Mouse (Mus musculus) kidney, embryonic 16.5 days (tissue): Measurements from ENCODE around the gene Ggt1. TPM values are rescaled to one million over a fixed set of nuclear protein-coding genes. Genes with fewer than 3 reads are reported as not detected.

ENCODE experiments used
- ATAC-seq: fragments of 200-750 bp; cut with Nextera tagmentation; 2 replicates; pipeline ENCODE4 v1.8.0; 2017; ENCODE audit warnings: moderate TSS enrichment; ENCODE audit not compliant: low FRiP score, low TSS enrichment
- H3K27ac ChIP-seq: fragments of 300-500 bp; sonication (generic); 2 replicates; pipeline ENCODE4 v1.5.1; 2014; ENCODE audit warnings: low read length
- H3K27me3 ChIP-seq: fragments of 300-500 bp; sonication (generic); 2 replicates; pipeline ENCODE4 v1.6.1; 2014; ENCODE audit warnings: low read length, control low read depth, mixed read lengths; ENCODE audit not compliant: insufficient read depth
- H3K36me3 ChIP-seq: fragments of 300-500 bp; sonication (generic); 2 replicates; pipeline ENCODE4 v1.6.1; 2014; ENCODE audit warnings: low read length, control low read depth, mixed read lengths; ENCODE audit not compliant: insufficient read depth
- H3K4me1 ChIP-seq: fragments of 300-500 bp; sonication (generic); 2 replicates; pipeline ENCODE4 v1.6.1; 2014; ENCODE audit warnings: low read length, control low read depth, mixed read lengths; ENCODE audit not compliant: insufficient read depth
- H3K4me2 ChIP-seq: fragments of 300-500 bp; sonication (generic); replicated peaks from 2 replicates; pipeline ENCODE4 v1.6.1; 2014; ENCODE audit warnings: low read depth, low read length
- H3K4me3 ChIP-seq: fragments of 300-500 bp; sonication (generic); 2 replicates; pipeline ENCODE4 v1.5.1; 2014; ENCODE audit warnings: mild to moderate bottlenecking, low read length
- H3K9ac ChIP-seq: fragments of 300-500 bp; sonication (generic); replicated peaks from 2 replicates; pipeline ENCODE4 v1.6.1; 2014; ENCODE audit warnings: low read length
- H3K9me3 ChIP-seq: fragments of 300-500 bp; sonication (generic); 2 replicates; pipeline ENCODE4 v1.6.1; 2016; ENCODE audit warnings: low read length, control low read depth
- WGBS: fragments of 180-500 bp; shearing (Covaris S2); extraction: QIAGEN DNeasy Blood & Tissue Kit; methylation state at CpG from one replicate; pipeline ENCODE4 v1.1.7; 2014; 5-methylcytosine and 5-hydroxymethylcytosine counted together
- polyA plus RNA-seq: library from polyadenylated mRNA; unstranded; fragments of >200 nt; fragmentation: Nextera tagmentation; extraction: Ambion mirVana; gene quantifications from 2 replicates; pipeline ENCODE4 v1.2.1, GENCODE M21; 2015

Gene Ggt1
- polyA plus RNA-seq, 1 experiment from 2014 or later: 292 TPM

DNA sequence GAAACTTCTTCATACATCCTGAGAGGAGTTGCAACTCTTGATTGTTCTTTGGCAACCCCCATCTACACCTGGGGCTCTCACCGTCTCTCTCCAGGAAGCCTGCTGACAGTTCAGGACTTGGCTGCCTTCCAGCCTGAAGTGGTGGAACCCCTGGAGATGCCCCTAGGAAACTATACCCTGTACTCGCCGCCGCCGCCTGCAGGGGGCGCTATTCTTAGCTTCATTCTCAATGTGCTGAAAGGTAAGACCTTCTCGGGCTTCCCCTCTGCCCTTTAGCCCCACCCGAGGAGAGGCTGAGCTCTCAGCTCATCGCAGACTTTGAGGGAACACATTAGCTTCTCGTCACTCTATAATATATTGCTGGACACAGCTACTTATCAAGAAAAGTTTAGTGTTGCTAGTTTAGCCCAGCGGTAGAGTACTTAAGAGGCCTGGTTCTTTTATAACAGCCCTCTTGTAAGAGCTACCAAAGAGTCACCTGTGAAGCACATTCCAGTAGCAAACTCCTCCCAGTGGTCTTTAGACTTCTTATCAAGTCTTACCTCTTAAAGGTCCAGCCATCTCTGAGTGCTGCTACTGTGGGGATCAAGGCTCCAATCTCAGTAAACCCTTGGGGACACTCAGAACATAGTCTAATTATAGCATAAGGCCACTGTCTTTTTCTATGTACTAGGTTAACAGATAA is 43.9 kb downstream of the Ggt1 start:
- no peaks in the 10 kb centered on the region for H3K27me3 ChIP-seq
- no peak overlapping the region for H3K9ac ChIP-seq
- H3K4me2 ChIP-seq: no peak overlapping the region
- H3K36me3 ChIP-seq: no peaks in the 10 kb centered on the region
- no peaks in the 10 kb centered on the region for H3K9me3 ChIP-seq
- H3K4me1 ChIP-seq: no peaks in the 10 kb centered on the region
- no peak for ATAC-seq
- H3K4me3 ChIP-seq: no peak overlapping the region
- 37% methylated on average over 11 of the region's 11 CpGs for WGBS
- H3K27ac ChIP-seq: no peak overlapping the region

GRCm38 (mm10) chr10:75607253-75607652 is 45.8 kb downstream of the Ggt1 start:
- Histone ChIP-seq H3K4me1 (no peaks in the 10 kb centered on the region), H3K4me3 (no peak overlapping the region), H3K9ac (no peak overlapping the region), H3K27ac (no peak overlapping the region), H3K27me3 (no peaks in the 10 kb centered on the region), H3K4me2 (no peak overlapping the region), H3K36me3 (no peaks in the 10 kb centered on the region), H3K9me3 (no peaks in the 10 kb centered on the region)
- 89% methylated on average over 4 of the region's 4 CpGs for WGBS
- ATAC-seq: no peak

- H3K9me3 ChIP-seq: no peaks in the 10 kb centered on the region
- H3K9ac ChIP-seq: no peak overlapping the region
- no peaks in the 10 kb centered on the region for H3K36me3 ChIP-seq
- 80% methylated on average over 11 of the region's 11 CpGs for WGBS
- H3K4me3 ChIP-seq: no peak overlapping the region
- ATAC-seq: no peak
- H3K27me3 ChIP-seq: no peaks in the 10 kb centered on the region
- no peak overlapping the region for H3K27ac ChIP-seq
- H3K4me1 ChIP-seq: no peaks in the 10 kb centered on the region
- no peak overlapping the region for H3K4me2 ChIP-seq
Measured at GRCm38 (mm10) chr10:75608975-75609374, 47.6 kb downstream of the Ggt1 start.

DNA sequence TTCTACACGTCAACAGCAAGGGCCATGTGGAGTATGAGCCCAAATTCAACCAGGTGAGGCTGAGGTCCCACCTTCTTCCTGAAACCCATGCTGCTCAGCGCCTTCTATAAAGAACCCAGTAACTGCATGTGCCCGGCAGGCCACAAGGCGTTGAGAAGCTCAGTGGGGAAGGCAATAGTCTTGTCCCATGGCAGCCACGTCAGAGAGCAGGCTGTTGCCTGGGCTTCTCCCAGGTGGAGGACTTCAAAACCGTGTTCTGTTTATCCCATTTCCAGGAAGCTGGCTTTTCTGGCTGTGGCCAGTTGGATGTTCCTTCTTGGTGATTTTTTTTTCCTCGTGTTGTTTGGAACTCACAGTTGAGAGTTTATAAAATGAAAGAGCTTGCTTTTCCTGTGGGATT is 49.1 kb downstream of the Ggt1 start:
- H3K36me3 ChIP-seq: no peaks in the 10 kb centered on the region
- H3K4me1 ChIP-seq: no peaks in the 10 kb centered on the region
- ATAC-seq: no peak
- WGBS: 66% methylated on average over 7 of the region's 7 CpGs
- H3K9me3 ChIP-seq: no peaks in the 10 kb centered on the region
- no peak overlapping the region for H3K4me2 ChIP-seq
- no peaks in the 10 kb centered on the region for H3K27me3 ChIP-seq
- H3K4me3 ChIP-seq: no peak overlapping the region
- H3K9ac ChIP-seq: no peak overlapping the region
- H3K27ac ChIP-seq: no peak overlapping the region

GRCm38 (mm10) chr10:75616044-75616443 is 54.6 kb downstream of the Ggt1 start:
- no peak overlapping the region for H3K4me2 ChIP-seq

DNA sequence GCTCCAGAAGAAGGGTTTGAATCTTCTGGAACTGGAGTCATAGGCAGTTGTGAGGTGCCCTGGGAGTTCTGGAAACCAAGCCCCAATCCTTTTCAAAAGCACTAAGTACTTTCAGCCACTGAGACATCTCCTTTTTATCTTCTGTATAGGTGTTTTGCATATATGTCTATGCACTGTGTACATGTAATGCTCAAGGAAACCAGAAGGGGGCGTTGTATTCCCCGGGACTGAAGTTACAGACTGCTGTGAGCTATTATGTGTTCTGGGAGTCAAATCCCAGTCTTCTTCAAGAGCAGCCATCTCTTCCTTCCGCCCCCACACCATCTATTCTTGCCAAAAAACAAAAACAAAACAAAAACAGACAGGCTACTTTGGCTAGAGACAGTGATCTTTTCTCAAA is 59.4 kb downstream of the Ggt1 start:
- Histone ChIP-seq H3K9me3 (no peaks in the 10 kb centered on the region), H3K4me2 (no peak overlapping the region), H3K27ac (no peak overlapping the region), H3K4me3 (no peak overlapping the region), H3K36me3 (no peaks in the 10 kb centered on the region), H3K9ac (no peak overlapping the region), H3K4me1 (no peaks in the 10 kb centered on the region), H3K27me3 (no peaks in the 10 kb centered on the region)
- WGBS: 47% methylated on average over 3 of the region's 3 CpGs
- ATAC-seq: no peak

More at GRCm38 (mm10) chr10:75616044-75616443, 54.6 kb downstream of the Ggt1 start:
- 86% methylated on average over 4 of the region's 4 CpGs for WGBS
- no peak for ATAC-seq
- H3K27ac ChIP-seq: no peak overlapping the region
- H3K27me3 ChIP-seq: no peaks in the 10 kb centered on the region
- H3K9me3 ChIP-seq: no peaks in the 10 kb centered on the region
- H3K9ac ChIP-seq: no peak overlapping the region
- H3K36me3 ChIP-seq: no peaks in the 10 kb centered on the region
- no peak overlapping the region for H3K4me3 ChIP-seq
- no peaks in the 10 kb centered on the region for H3K4me1 ChIP-seq

DNA sequence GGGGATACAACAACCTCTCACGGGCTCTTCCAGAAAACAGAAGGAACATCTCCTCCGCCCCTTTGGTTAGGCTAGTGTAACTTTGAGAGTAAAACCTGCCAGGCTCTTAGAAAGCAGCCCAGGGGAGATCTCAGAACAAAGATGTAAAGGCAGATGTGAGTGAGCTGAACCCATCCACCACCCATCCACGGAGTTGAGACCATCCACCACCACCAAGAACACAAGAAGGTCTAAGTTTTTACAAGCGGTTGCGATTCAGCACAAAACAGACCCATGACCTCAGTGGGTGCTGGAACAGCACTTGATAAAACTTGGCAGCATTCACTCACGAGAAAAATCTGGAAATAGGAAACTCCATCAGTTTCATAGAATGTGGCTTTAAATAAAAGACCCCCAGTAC is 64.5 kb downstream of the Ggt1 start:
- 54% methylated on average over 6 of the region's 6 CpGs for WGBS
- Histone ChIP-seq H3K27me3 (no peaks in the 10 kb centered on the region), H3K9ac (no peak overlapping the region), H3K27ac (no peak overlapping the region), H3K36me3 (no peaks in the 10 kb centered on the region), H3K4me2 (no peak overlapping the region), H3K4me3 (no peak overlapping the region), H3K4me1 (no peaks in the 10 kb centered on the region), H3K9me3 (no peaks in the 10 kb centered on the region)
- no peak for ATAC-seq

GRCm38 (mm10) chr10:75626991-75627390 is 65.6 kb downstream of the Ggt1 start:
- no peaks in the 10 kb centered on the region for H3K9me3 ChIP-seq
- WGBS: 70% methylated on average over 3 of the region's 3 CpGs
- no peak for ATAC-seq
- no peak overlapping the region for H3K4me2 ChIP-seq
- no peaks in the 10 kb centered on the region for H3K36me3 ChIP-seq
- no peaks in the 10 kb centered on the region for H3K4me1 ChIP-seq
- H3K27me3 ChIP-seq: no peaks in the 10 kb centered on the region
- no peak overlapping the region for H3K27ac ChIP-seq
- no peak overlapping the region for H3K9ac ChIP-seq
- H3K4me3 ChIP-seq: no peak overlapping the region

GRCm38 (mm10) chr10:75627490-75627889 is 66.1 kb downstream of the Ggt1 start:
- no peak for ATAC-seq
- Histone ChIP-seq H3K4me2 (no peak overlapping the region), H3K27ac (no peak overlapping the region), H3K9me3 (no peaks in the 10 kb centered on the region), H3K36me3 (no peaks in the 10 kb centered on the region), H3K9ac (no peak overlapping the region), H3K4me1 (no peaks in the 10 kb centered on the region), H3K27me3 (no peaks in the 10 kb centered on the region), H3K4me3 (no peak overlapping the region)
- 75% methylated on average over 3 of the region's 3 CpGs for WGBS

- Histone ChIP-seq H3K4me2 (no peak overlapping the region), H3K27ac (no peak overlapping the region), H3K4me3 (no peak overlapping the region), H3K36me3 (no peaks in the 10 kb centered on the region), H3K27me3 (no peaks in the 10 kb centered on the region), H3K9ac (no peak overlapping the region), H3K4me1 (no peaks in the 10 kb centered on the region), H3K9me3 (no peaks in the 10 kb centered on the region)
- WGBS: 43% methylated on average over 5 of the region's 5 CpGs
- no peak for ATAC-seq
Measured at GRCm38 (mm10) chr10:75632633-75633032, 71.2 kb downstream of the Ggt1 start.
